Comparison of ENCODE assay signal across 14 mouse cellular contexts in genomic region chr4:134312901-134313300, GRCm38 (mm10). TPM values are rescaled to one million over a fixed set of nuclear protein-coding genes. Genes with fewer than 3 reads are reported as not detected.
DNase-seq lines count a peak whose midpoint lies in the region; TF ChIP-seq lines count a peak whose summit lies in the region.
"Had no signal": no experiment of that assay in that cellular context is flagged by ENCODE, and none has a peak within 500 bp of the region (broad histone marks: within the 10 kb centered on the region; RNA-seq: fewer than 3 reads in every experiment).

No protein-coding gene starts in this region.

- no peak overlapping the region for H3K9ac ChIP-seq in ES-Bruce4 (ENCODE audit: low read depth, poor library complexity, severe bottlenecking)
- H3K9ac ChIP-seq: hindbrain, embryonic 13.5 days; limb, embryonic 15.5 days had no signal

- no peaks in the 10 kb centered on the region for H3K9me3 ChIP-seq in ES-Bruce4 (replicated peaks; ENCODE audit: control insufficient read depth, insufficient read depth, low read length, poor library complexity, severe bottlenecking)
- H3K9me3 ChIP-seq: hindbrain, embryonic 13.5 days; limb, embryonic 15.5 days had no signal

- peaks cover 6% of the 10 kb centered on the region for H3K4me1 ChIP-seq in ES-Bruce4 (ENCODE audit: control insufficient read depth, insufficient read depth, low read length)

- TF ChIP-seq EP300 in ES-Bruce4 (IDR thresholded peaks at IDR 0.05; ENCODE audit: insufficient read depth, low read depth, low read length): no peak

- H3K4me3 ChIP-seq in left cerebral cortex, adult 2 months: no peak overlapping the region
- no peak overlapping the region for H3K4me3 ChIP-seq in ES-Bruce4 (ENCODE audit: low read depth, low read length)
- H3K4me3 ChIP-seq: hindbrain, embryonic 13.5 days; limb, embryonic 15.5 days had no signal

- peak; percentile 23 for DNase-seq in embryo, embryonic 10 days (ENCODE audit: low spot score)
- no peak for DNase-seq in embryo, embryonic 9.5 days (ENCODE audit: extremely low spot score)
- no peak for DNase-seq in left cerebral cortex, adult 2 months (ENCODE audit: extremely low spot score in 1 of 2, low spot score in 2 of 2)
- DNase-seq in left cerebral cortex, postnatal 4 days: no peak
- peak; percentile 21 for DNase-seq in naive thymus-derived CD4-positive, alpha-beta T cell, adult 2 months (ENCODE audit: low read depth)
- no peak for DNase-seq in neural tube, embryonic 10.5 days (ENCODE audit: extremely low spot score, low spot score)
- no peak for DNase-seq in cerebellum, postnatal 4 days (ENCODE audit: low spot score in 2 of 2)
- DNase-seq: embryo, embryonic 11 days; kidney, postnatal 10 days; lung, postnatal 4 days; midbrain, embryonic 14.5 days had no signal

- TF ChIP-seq POLR2A in ES-Bruce4 (IDR thresholded peaks at IDR 0.05; ENCODE audit: insufficient read depth, low read length): no peak

- H3K27ac ChIP-seq in left cerebral cortex, adult 2 months: no peak overlapping the region
- H3K27ac ChIP-seq in ES-Bruce4 (ENCODE audit: insufficient read depth, low read length): no peak overlapping the region
- H3K27ac ChIP-seq: hindbrain, embryonic 13.5 days; limb, embryonic 15.5 days had no signal

- no peaks in the 10 kb centered on the region for H3K27me3 ChIP-seq in ES-Bruce4 (ENCODE audit: control insufficient read depth, insufficient read depth, low read length, poor library complexity, severe bottlenecking)
- H3K27me3 ChIP-seq: hindbrain, embryonic 13.5 days; limb, embryonic 15.5 days had no signal

- intact Hi-C loops in left cerebral cortex, adult 2 months (cut with DNase I): no loop called here
- intact Hi-C loops in left cerebral cortex, postnatal 4 days (cut with DNase I): no loop called here

- H3K36me3 ChIP-seq in ES-Bruce4 (ENCODE audit: control insufficient read depth, insufficient read depth, low read length, poor library complexity, severe bottlenecking): no peaks in the 10 kb centered on the region
- H3K36me3 ChIP-seq: hindbrain, embryonic 13.5 days; limb, embryonic 15.5 days had no signal

- peak; percentile 34 for TF ChIP-seq CTCF in left cerebral cortex, adult 2 months (IDR thresholded peaks at IDR 0.05)
- TF ChIP-seq CTCF in ES-Bruce4 (IDR thresholded peaks at IDR 0.05; ENCODE audit: low read depth, low read length): peak; percentile 47

RNA-seq across cellular contexts. Expression of gene Trim63, which starts 2.0 kb away (rescaled TPM):
- total RNA-seq in left cerebral cortex, adult 2 months (2021): under 1 TPM; 0.21 to 0.25 TPM
- under 1 TPM; 0.44 to 0.46 TPM for total RNA-seq in left cerebral cortex, postnatal 4 days (2021)
- polyA plus RNA-seq in ES-Bruce4 (2011; ENCODE audit: insufficient read depth, insufficient read length, low read depth, missing spikeins): 5.4 and 7.4 TPM in 2 replicates

RNA-seq across cellular contexts. Expression of gene Pdik1l, which starts 25.2 kb away (rescaled TPM):
- 10 to 100 TPM; 17.5 to 20.4 TPM for total RNA-seq in left cerebral cortex, adult 2 months (2021)
- total RNA-seq in left cerebral cortex, postnatal 4 days (2021): 10 to 100 TPM; 36.9 to 39.7 TPM
- 12.0 and 14.1 TPM in 2 replicates for polyA plus RNA-seq in ES-Bruce4 (2011; ENCODE audit: insufficient read depth, insufficient read length, low read depth, missing spikeins)

RNA-seq across cellular contexts. Expression of gene Slc30a2, which starts 30.1 kb away (rescaled TPM):
- not detected for total RNA-seq in left cerebral cortex, adult 2 months (2021)
- total RNA-seq in left cerebral cortex, postnatal 4 days (2021): not detected
- 3.9 and 4.9 TPM in 2 replicates for polyA plus RNA-seq in ES-Bruce4 (2011; ENCODE audit: insufficient read depth, insufficient read length, low read depth, missing spikeins)
- polyA plus RNA-seq: hindbrain, embryonic 13.5 days; midbrain, embryonic 14.5 days had no signal

RNA-seq across cellular contexts. Expression of gene Grrp1, which starts 59.0 kb away (rescaled TPM):
- 1 to 10 TPM; 3.0 to 3.6 TPM for total RNA-seq in left cerebral cortex, adult 2 months (2021)
- 1 to 10 TPM; 7.5 to 8.4 TPM for total RNA-seq in left cerebral cortex, postnatal 4 days (2021)
- 0.55 TPM in 1 of 2 replicates, not detected in the other for polyA plus RNA-seq in ES-Bruce4 (2011; ENCODE audit: insufficient read depth, insufficient read length, low read depth, missing spikeins)

Comparison
In these comparisons a context has a peak if more than half of its experiments do, and no peak if none do; other contexts are left out.
1. DNase-seq: peak in embryo, embryonic 10 days (single experiment) and naive thymus-derived CD4-positive, alpha-beta T cell, adult 2 months (single experiment); none in embryo, embryonic 9.5 days (single experiment), left cerebral cortex, adult 2 months (0 of 2), left cerebral cortex, postnatal 4 days (single experiment), neural tube, embryonic 10.5 days (single experiment) and cerebellum, postnatal 4 days (0 of 2).